Mouse (Mus musculus): Measurements from ENCODE around the gene Gm20388. TPM values are rescaled to one million over a fixed set of nuclear protein-coding genes. Genes with fewer than 3 reads are reported as not detected.
"Not testable (repeated sequence)": the region's sequence is repeated elsewhere in the genome, so short reads cannot be mapped to it uniquely, and the experiment has no call there.

Gm20388 gene
- total RNA-seq, 2 experiments from 2014 or later = 4.4 to 7.8 TPM

GRCm38 (mm10) chr8:121653340-121654019 is 1742.8 kb downstream of the Gm20388 start:
- peak in 1 of 2 experiments; percentile 34 for DNase-seq (ENCODE audit: low spot score in 2 of 2)

- DNase-seq (ENCODE audit: low spot score in 2 of 2) = no peak
These were observed 1743.5 kb downstream of the Gm20388 start for GRCm38 (mm10) chr8:121654131-121654530.

GRCm38 (mm10) chr8:121654966-121655494 is 1744.4 kb downstream of the Gm20388 start:
- DNase-seq (ENCODE audit: low spot score in 2 of 2) = no peak

GRCm38 (mm10) chr8:121660602-121661001 is 1750.0 kb downstream of the Gm20388 start:
- no peak for DNase-seq (ENCODE audit: low spot score in 2 of 2)

- DNase-seq (ENCODE audit: low spot score in 2 of 2) = no peak
These were observed 1751.2 kb downstream of the Gm20388 start for GRCm38 (mm10) chr8:121661631-121662357.

- DNase-seq (ENCODE audit: low spot score in 2 of 2) = no peak
These were observed 1752.5 kb downstream of the Gm20388 start for GRCm38 (mm10) chr8:121663101-121663500.

- no peak for DNase-seq (ENCODE audit: low spot score in 2 of 2)
These were observed 1754.7 kb downstream of the Gm20388 start for GRCm38 (mm10) chr8:121665329-121665728.

GRCm38 (mm10) chr8:121667936-121668500 is 1757.4 kb downstream of the Gm20388 start:
- not testable (repeated sequence) for DNase-seq (ENCODE audit: low spot score in 2 of 2)

- no peak for DNase-seq (ENCODE audit: low spot score in 2 of 2)
These were observed 1757.9 kb downstream of the Gm20388 start for GRCm38 (mm10) chr8:121668553-121668952.

GRCm38 (mm10) chr8:121669208-121669607 is 1758.6 kb downstream of the Gm20388 start:
- no peak for DNase-seq (ENCODE audit: low spot score in 2 of 2)

GRCm38 (mm10) chr8:121673153-121673552 is 1762.5 kb downstream of the Gm20388 start:
- DNase-seq (ENCODE audit: low spot score in 2 of 2) = no peak

- no peak for DNase-seq (ENCODE audit: low spot score in 2 of 2)
These were observed 1763.3 kb downstream of the Gm20388 start for GRCm38 (mm10) chr8:121673917-121674316.

- DNase-seq (ENCODE audit: low spot score in 2 of 2) = no peak
These were observed 1763.9 kb downstream of the Gm20388 start for GRCm38 (mm10) chr8:121674524-121674923.

- no peak for DNase-seq (ENCODE audit: low spot score in 2 of 2)
These were observed 1764.5 kb downstream of the Gm20388 start for GRCm38 (mm10) chr8:121675161-121675560.

- DNase-seq (ENCODE audit: low spot score in 2 of 2) = no peak
These were observed 1765.1 kb downstream of the Gm20388 start for GRCm38 (mm10) chr8:121675701-121676100.

- no peak for DNase-seq (ENCODE audit: low spot score in 2 of 2)
These were observed 1768.1 kb downstream of the Gm20388 start for GRCm38 (mm10) chr8:121678696-121679095.

GRCm38 (mm10) chr8:121680896-121681295 is 1770.3 kb downstream of the Gm20388 start:
- no peak for DNase-seq (ENCODE audit: low spot score in 2 of 2)

- DNase-seq (ENCODE audit: low spot score in 2 of 2) = no peak
These were observed 1770.8 kb downstream of the Gm20388 start for GRCm38 (mm10) chr8:121681457-121681856.

- peak; percentile 33 to 41 for DNase-seq (ENCODE audit: low spot score in 2 of 2)
These were observed 1772.6 kb downstream of the Gm20388 start for GRCm38 (mm10) chr8:121683083-121683832.

GRCm38 (mm10) chr8:121685419-121685818 is 1774.8 kb downstream of the Gm20388 start:
- peak; percentile 44 to 60 for DNase-seq (ENCODE audit: low spot score in 2 of 2)
